Mouse (Mus musculus): Measurements from ENCODE around the gene Hs6st1. TPM values are rescaled to one million over a fixed set of nuclear protein-coding genes. Genes with fewer than 3 reads are reported as not detected.

The Hs6st1 gene
- polyA plus RNA-seq, 1 experiment = 66.6 TPM

DNA sequence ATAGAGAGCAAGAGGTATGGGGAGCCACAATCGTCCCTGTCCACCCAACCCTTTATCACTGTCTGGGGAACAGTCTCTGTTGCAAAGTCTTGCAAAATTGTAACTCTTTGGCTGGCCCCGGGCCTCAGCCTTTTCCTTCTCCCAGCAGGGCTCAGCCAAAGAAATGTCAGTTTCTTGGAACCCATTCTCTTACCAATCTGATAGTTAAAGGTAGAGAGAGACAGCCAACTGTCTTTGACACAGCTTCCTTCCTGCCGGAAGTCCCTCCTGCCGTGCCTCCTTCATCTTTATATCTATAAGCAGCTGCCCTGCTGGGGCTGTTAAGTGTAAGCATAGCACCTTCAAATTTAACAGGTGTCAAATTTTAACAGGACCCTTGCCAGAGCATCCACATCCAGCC, 63.0 kb downstream of the Hs6st1 start:
- Histone ChIP-seq H3K36me3 (ENCODE audit: control insufficient read depth, insufficient read depth) (no peaks in the 10 kb centered on the region), H3K4me2 (ENCODE audit: low read depth) (no peak overlapping the region), H3ac (ENCODE audit: control insufficient read depth, insufficient read length) (no peak overlapping the region), H3K79me2 (ENCODE audit: control insufficient read depth, insufficient read depth) (no peaks in the 10 kb centered on the region), H3K27me3 (ENCODE audit: control insufficient read depth, insufficient read depth, insufficient read length) (no peaks in the 10 kb centered on the region), H3K4me3 (no peak overlapping the region)
- TF ChIP-seq CEBPB (IDR thresholded peaks at IDR 0.05; ENCODE audit: insufficient read depth, poor library complexity, severe bottlenecking) (peak; percentile 34; the same call in 1 of the 2 replicates), MYOD1 (IDR thresholded peaks at IDR 0.05; ENCODE audit: control insufficient read depth in 1 of 3, insufficient read length in 2 of 3, low read depth in 2 of 3) (no peak)

GRCm38 (mm10) chr1:36131766-36132165, 63.6 kb downstream of the Hs6st1 start:
- Histone ChIP-seq H3ac (ENCODE audit: control insufficient read depth, insufficient read length) (no peak overlapping the region), H3K27me3 (ENCODE audit: control insufficient read depth, insufficient read depth, insufficient read length) (no peaks in the 10 kb centered on the region), H3K4me3 (no peak overlapping the region), H3K36me3 (ENCODE audit: control insufficient read depth, insufficient read depth) (no peaks in the 10 kb centered on the region), H3K4me2 (ENCODE audit: low read depth) (no peak overlapping the region), H3K79me2 (ENCODE audit: control insufficient read depth, insufficient read depth) (no peaks in the 10 kb centered on the region)
- TF ChIP-seq MYOD1 (IDR thresholded peaks at IDR 0.05; ENCODE audit: control insufficient read depth in 1 of 3, insufficient read length in 2 of 3, low read depth in 2 of 3) (no peak), E2F4 (IDR thresholded peaks at IDR 0.05; ENCODE audit: insufficient read depth) (no peak), TCF3 (IDR thresholded peaks at IDR 0.05; ENCODE audit: insufficient read length, low read depth) (no peak), POLR2A (IDR thresholded peaks at IDR 0.05; ENCODE audit: insufficient read length, low read depth) (no peak)

- Histone ChIP-seq H3K4me2 (ENCODE audit: low read depth) (no peak overlapping the region), H3K4me3 (no peak overlapping the region), H3K36me3 (ENCODE audit: control insufficient read depth, insufficient read depth) (no peaks in the 10 kb centered on the region), H3K79me2 (ENCODE audit: control insufficient read depth, insufficient read depth) (no peaks in the 10 kb centered on the region), H3K27me3 (ENCODE audit: control insufficient read depth, insufficient read depth, insufficient read length) (no peaks in the 10 kb centered on the region), H3ac (ENCODE audit: control insufficient read depth, insufficient read length) (no peak overlapping the region)
- no peak for TF ChIP-seq SRF (IDR thresholded peaks at IDR 0.05; ENCODE audit: control insufficient read depth, insufficient read length, low read depth)
- no peak for TF ChIP-seq REST (IDR thresholded peaks at IDR 0.05; ENCODE audit: insufficient read depth, insufficient read length)
- no peak for TF ChIP-seq POLR2A (IDR thresholded peaks at IDR 0.05; ENCODE audit: insufficient read length, low read depth)
These were observed 64.0 kb downstream of the Hs6st1 start for GRCm38 (mm10) chr1:36132211-36132610.

DNA sequence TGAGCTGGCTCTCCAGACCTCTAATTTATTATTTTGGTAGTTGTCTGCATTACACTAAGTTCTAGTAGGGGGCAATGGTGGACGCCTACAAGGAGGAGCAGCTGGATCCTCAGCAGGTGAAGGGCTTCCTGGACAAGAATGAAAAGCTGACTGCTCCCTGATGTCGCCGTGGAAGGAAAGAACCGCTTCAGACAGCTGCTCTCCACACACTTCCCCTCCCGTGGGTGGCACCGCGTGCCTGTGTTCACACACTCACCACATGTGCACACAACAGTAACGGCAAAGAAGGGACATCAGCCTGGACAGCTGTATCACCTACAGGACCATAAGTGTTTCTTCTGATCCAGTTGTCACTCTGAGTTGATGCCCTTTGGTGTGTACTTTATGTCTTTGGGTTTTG, 64.8 kb downstream of the Hs6st1 start:
- Histone ChIP-seq H3K4me3 (no peak overlapping the region), H3K36me3 (ENCODE audit: control insufficient read depth, insufficient read depth) (no peaks in the 10 kb centered on the region), H3K79me2 (ENCODE audit: control insufficient read depth, insufficient read depth) (no peaks in the 10 kb centered on the region), H3K4me2 (ENCODE audit: low read depth) (no peak overlapping the region), H3K27me3 (ENCODE audit: control insufficient read depth, insufficient read depth, insufficient read length) (no peaks in the 10 kb centered on the region), H3ac (ENCODE audit: control insufficient read depth, insufficient read length) (no peak overlapping the region)
- TF ChIP-seq MYOD1 (IDR thresholded peaks at IDR 0.05; ENCODE audit: control insufficient read depth in 1 of 3, insufficient read length in 2 of 3, low read depth in 2 of 3) = peak in 1 of 3 experiments; percentile 30
- TF ChIP-seq TCF12 (IDR thresholded peaks at IDR 0.05; ENCODE audit: insufficient read depth, poor library complexity, severe bottlenecking) = no peak

- Histone ChIP-seq H3ac (ENCODE audit: control insufficient read depth, insufficient read length) (no peak overlapping the region), H3K79me2 (ENCODE audit: control insufficient read depth, insufficient read depth) (no peaks in the 10 kb centered on the region), H3K27me3 (ENCODE audit: control insufficient read depth, insufficient read depth, insufficient read length) (no peaks in the 10 kb centered on the region), H3K4me3 (no peak overlapping the region), H3K36me3 (ENCODE audit: control insufficient read depth, insufficient read depth) (no peaks in the 10 kb centered on the region), H3K4me2 (ENCODE audit: low read depth) (no peak overlapping the region)
- TF ChIP-seq SRF (IDR thresholded peaks at IDR 0.05; ENCODE audit: control insufficient read depth, insufficient read length, low read depth) = no peak
- TF ChIP-seq REST (IDR thresholded peaks at IDR 0.05; ENCODE audit: insufficient read depth, insufficient read length) = no peak
- TF ChIP-seq TCF12 (IDR thresholded peaks at IDR 0.05; ENCODE audit: insufficient read depth, poor library complexity, severe bottlenecking) = no peak
- TF ChIP-seq USF1 (IDR thresholded peaks at IDR 0.05; ENCODE audit: low read depth) = no peak
- TF ChIP-seq MYOD1 (IDR thresholded peaks at IDR 0.05; ENCODE audit: control insufficient read depth in 1 of 3, insufficient read length in 2 of 3, low read depth in 2 of 3) = no peak
- no peak for TF ChIP-seq MYOG (IDR thresholded peaks at IDR 0.05; ENCODE audit: control insufficient read depth in 1 of 3, insufficient read depth in 1 of 3, insufficient read length in 2 of 3, low read depth in 2 of 3)
- TF ChIP-seq MAX (IDR thresholded peaks at IDR 0.05; ENCODE audit: low read depth) = no peak
- no peak for TF ChIP-seq E2F4 (IDR thresholded peaks at IDR 0.05; ENCODE audit: insufficient read depth)
- no peak for TF ChIP-seq TCF3 (IDR thresholded peaks at IDR 0.05; ENCODE audit: insufficient read length, low read depth)
- TF ChIP-seq POLR2AphosphoS2 (IDR thresholded peaks at IDR 0.05; ENCODE audit: insufficient read length, low read depth) = no peak
- no peak for TF ChIP-seq POLR2A (IDR thresholded peaks at IDR 0.05; ENCODE audit: insufficient read length, low read depth)
- TF ChIP-seq CEBPB (IDR thresholded peaks at IDR 0.05; ENCODE audit: insufficient read depth, poor library complexity, severe bottlenecking) = no peak
These were observed 65.4 kb downstream of the Hs6st1 start for GRCm38 (mm10) chr1:36133647-36134046.

- H3ac ChIP-seq (ENCODE audit: control insufficient read depth, insufficient read length) = no peak overlapping the region
- H3K4me2 ChIP-seq (ENCODE audit: low read depth) = no peak overlapping the region
- H3K36me3 ChIP-seq (ENCODE audit: control insufficient read depth, insufficient read depth) = no peaks in the 10 kb centered on the region
- no peaks in the 10 kb centered on the region for H3K27me3 ChIP-seq (ENCODE audit: control insufficient read depth, insufficient read depth, insufficient read length)
- H3K4me3 ChIP-seq = no peak overlapping the region
- TF ChIP-seq MYOG (IDR thresholded peaks at IDR 0.05; ENCODE audit: control insufficient read depth in 1 of 3, insufficient read depth in 1 of 3, insufficient read length in 2 of 3, low read depth in 2 of 3) (no peak), POLR2AphosphoS2 (IDR thresholded peaks at IDR 0.05; ENCODE audit: insufficient read length, low read depth) (no peak), SRF (IDR thresholded peaks at IDR 0.05; ENCODE audit: control insufficient read depth, insufficient read length, low read depth) (no peak), POLR2A (IDR thresholded peaks at IDR 0.05; ENCODE audit: insufficient read length, low read depth) (no peak), REST (IDR thresholded peaks at IDR 0.05; ENCODE audit: insufficient read depth, insufficient read length) (no peak), MYOD1 (IDR thresholded peaks at IDR 0.05; ENCODE audit: control insufficient read depth in 1 of 3, insufficient read length in 2 of 3, low read depth in 2 of 3) (no peak), E2F4 (IDR thresholded peaks at IDR 0.05; ENCODE audit: insufficient read depth) (no peak), TCF3 (IDR thresholded peaks at IDR 0.05; ENCODE audit: insufficient read length, low read depth) (no peak), TCF12 (IDR thresholded peaks at IDR 0.05; ENCODE audit: insufficient read depth, poor library complexity, severe bottlenecking) (no peak), MAX (IDR thresholded peaks at IDR 0.05; ENCODE audit: low read depth) (no peak), USF1 (IDR thresholded peaks at IDR 0.05; ENCODE audit: low read depth) (no peak), CEBPB (IDR thresholded peaks at IDR 0.05; ENCODE audit: insufficient read depth, poor library complexity, severe bottlenecking) (no peak)
- H3K79me2 ChIP-seq (ENCODE audit: control insufficient read depth, insufficient read depth) = no peaks in the 10 kb centered on the region
These were observed 66.4 kb downstream of the Hs6st1 start for GRCm38 (mm10) chr1:36134584-36134983.

Data from myocyte (in vitro differentiated cells).